Mouse (Mus musculus) lung, embryonic 14.5 days (tissue): ENCODE data around the gene Kdsr. TPM values are rescaled to one million over a fixed set of nuclear protein-coding genes. Genes with fewer than 3 reads are reported as not detected.

ENCODE experiments used
- ATAC-seq: fragments of 200-750 bp; cut with Nextera tagmentation; 2 replicates; pipeline ENCODE4 v1.8.0; 2017; ENCODE audit warnings: mild to moderate bottlenecking, moderate TSS enrichment, moderate library complexity; ENCODE audit not compliant: insufficient read depth
- DNase-seq: peaks from one replicate; pipeline ENCODE4 v3.0.0-alpha.2; 2015
- H3K27ac ChIP-seq: fragments of 300-500 bp; sonication (generic); 2 replicates; pipeline ENCODE4 v1.5.1; 2014; ENCODE audit warnings: low read depth, mild to moderate bottlenecking, moderate library complexity
- H3K27me3 ChIP-seq: fragments of 300-500 bp; sonication (generic); 2 replicates; pipeline ENCODE4 v1.6.1; 2014; ENCODE audit warnings: low read length, control low read depth; ENCODE audit not compliant: insufficient read depth
- H3K36me3 ChIP-seq: fragments of 300-500 bp; sonication (generic); 2 replicates; pipeline ENCODE4 v1.6.1; 2014; ENCODE audit warnings: control low read depth; ENCODE audit not compliant: insufficient read depth
- H3K4me1 ChIP-seq: fragments of 300-500 bp; sonication (generic); 2 replicates; pipeline ENCODE4 v1.6.1; 2014; ENCODE audit warnings: antibody characterized with exemption, control low read depth; ENCODE audit not compliant: insufficient read depth
- H3K4me2 ChIP-seq: fragments of 300-500 bp; sonication (generic); 2 replicates; pipeline ENCODE4 v1.6.1; 2014; ENCODE audit warnings: mild to moderate bottlenecking
- H3K4me3 ChIP-seq: fragments of 300-500 bp; sonication (generic); 2 replicates; pipeline ENCODE4 v1.5.1; 2014; ENCODE audit warnings: low read depth, low read length
- H3K9ac ChIP-seq: fragments of 300-500 bp; sonication (generic); 2 replicates; pipeline ENCODE4 v1.6.1; 2014
- H3K9me3 ChIP-seq: fragments of 300-500 bp; sonication (generic); 2 replicates; pipeline ENCODE4 v1.6.1; 2016; ENCODE audit warnings: low read depth, low read length, control low read depth
- CTCF ChIP-seq: IDR thresholded peaks from 2 replicates; pipeline ENCODE4 v1.5.1; 2016; ENCODE audit warnings: antibody characterized with exemption, low read depth
- WGBS: fragments of 180-500 bp; shearing (Covaris S2); extraction: QIAGEN DNeasy Blood & Tissue Kit; methylation state at CpG from one replicate; pipeline ENCODE4 v1.1.7; 2014; 5-methylcytosine and 5-hydroxymethylcytosine counted together
- polyA plus RNA-seq: library from polyadenylated mRNA; unstranded; fragments of >200 nt; fragmentation: Nextera tagmentation; extraction: Ambion mirVana; gene quantifications from 2 replicates; pipeline ENCODE4 v1.2.1, GENCODE M21; 2014

Kdsr gene
- polyA plus RNA-seq, 1 experiment from 2014 or later: 16.5 TPM

- Histone ChIP-seq H3K9ac (no peak overlapping the region), H3K27ac (no peak overlapping the region), H3K36me3 (peaks cover 77% of the 10 kb centered on the region), H3K4me1 (no peaks in the 10 kb centered on the region), H3K27me3 (no peaks in the 10 kb centered on the region), H3K9me3 (no peaks in the 10 kb centered on the region), H3K4me3 (no peak overlapping the region), H3K4me2 (no peak overlapping the region)
- no peak for DNase-seq
- 82% methylated on average over 4 of the region's 4 CpGs for WGBS
- ATAC-seq: no peak
- TF ChIP-seq CTCF: no peak
These were observed 15.4 kb upstream of the Kdsr start for GRCm38 (mm10) chr1:106774896-106775295.

DNA sequence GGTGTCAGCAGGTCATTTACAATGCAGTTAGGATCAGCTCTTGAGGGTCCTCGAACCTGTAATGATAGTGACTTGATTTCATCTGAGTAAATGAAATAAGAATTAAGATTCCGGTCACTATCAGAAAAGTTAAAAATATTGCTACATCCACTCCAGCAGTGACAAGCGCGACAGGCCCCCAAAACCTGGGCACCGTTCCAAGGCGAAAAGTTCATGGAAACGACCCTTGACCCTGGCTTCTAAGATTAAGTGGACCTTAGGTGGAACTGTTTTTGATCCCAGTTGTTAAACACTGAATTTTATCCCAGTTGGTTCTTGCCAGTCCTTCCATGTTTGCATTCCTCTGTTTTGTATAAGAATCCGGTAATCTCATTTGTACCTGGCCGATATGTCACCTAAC is 14.6 kb upstream of the Kdsr start:
- no peak for TF ChIP-seq CTCF
- DNase-seq (no peak), ATAC-seq (no peak)
- Histone ChIP-seq H3K4me3 (no peak overlapping the region), H3K36me3 (peaks cover 70% of the 10 kb centered on the region), H3K9me3 (no peaks in the 10 kb centered on the region), H3K4me2 (no peak overlapping the region), H3K4me1 (no peaks in the 10 kb centered on the region), H3K9ac (no peak overlapping the region), H3K27me3 (no peaks in the 10 kb centered on the region), H3K27ac (no peak overlapping the region)
- 67% methylated on average over 9 of the region's 9 CpGs for WGBS

GRCm38 (mm10) chr1:106768773-106769172 is 9.2 kb upstream of the Kdsr start:
- peaks cover 55% of the 10 kb centered on the region for H3K36me3 ChIP-seq
- no peak overlapping the region for H3K9ac ChIP-seq
- H3K4me1 ChIP-seq: no peaks in the 10 kb centered on the region
- no peaks in the 10 kb centered on the region for H3K27me3 ChIP-seq
- ATAC-seq (no peak), DNase-seq (no peak)
- H3K27ac ChIP-seq: no peak overlapping the region
- no peak for TF ChIP-seq CTCF
- H3K4me2 ChIP-seq: no peak overlapping the region
- no peaks in the 10 kb centered on the region for H3K9me3 ChIP-seq
- no peak overlapping the region for H3K4me3 ChIP-seq

- DNase-seq (no peak), ATAC-seq (no peak)
- H3K9ac ChIP-seq: no peak overlapping the region
- TF ChIP-seq CTCF: no peak
- no peak overlapping the region for H3K4me2 ChIP-seq
- no peaks in the 10 kb centered on the region for H3K9me3 ChIP-seq
- 90% methylated on average over 8 of the region's 8 CpGs for WGBS
- peaks cover 36% of the 10 kb centered on the region for H3K36me3 ChIP-seq
- H3K27me3 ChIP-seq: no peaks in the 10 kb centered on the region
- no peak overlapping the region for H3K27ac ChIP-seq
- no peak overlapping the region for H3K4me3 ChIP-seq
- H3K4me1 ChIP-seq: no peaks in the 10 kb centered on the region
These were observed 6.2 kb upstream of the Kdsr start for GRCm38 (mm10) chr1:106765771-106766170.

DNA sequence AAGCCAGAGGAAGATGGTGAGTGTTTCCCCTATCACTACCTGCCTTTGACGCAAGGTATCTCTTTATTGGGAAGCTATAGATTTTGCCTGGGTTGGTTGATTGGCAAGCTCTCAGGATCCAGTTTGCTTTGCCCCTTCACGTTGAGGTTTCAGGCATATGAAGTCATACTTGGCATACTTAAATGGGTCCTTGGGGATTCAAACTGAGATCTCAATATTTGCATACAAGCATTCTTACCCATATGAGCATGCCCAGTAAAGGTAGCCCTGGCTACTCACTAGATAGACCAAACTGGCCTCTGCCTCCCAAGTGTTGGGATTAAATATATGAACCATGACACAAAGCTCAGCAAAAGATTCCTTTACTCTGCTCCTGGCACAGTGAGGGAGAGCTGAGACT is 5.3 kb upstream of the Kdsr start:
- no peak overlapping the region for H3K4me2 ChIP-seq
- TF ChIP-seq CTCF: no peak
- no peaks in the 10 kb centered on the region for H3K4me1 ChIP-seq
- no peak overlapping the region for H3K9ac ChIP-seq
- H3K27ac ChIP-seq: no peak overlapping the region
- no peak for ATAC-seq
- DNase-seq: no peak
- 77% methylated on average over 2 of the region's 2 CpGs for WGBS
- no peaks in the 10 kb centered on the region for H3K9me3 ChIP-seq
- H3K36me3 ChIP-seq: peaks cover 28% of the 10 kb centered on the region
- H3K4me3 ChIP-seq: no peak overlapping the region
- no peaks in the 10 kb centered on the region for H3K27me3 ChIP-seq

- H3K4me1 ChIP-seq: no peaks in the 10 kb centered on the region
- no peak for TF ChIP-seq CTCF
- no peaks in the 10 kb centered on the region for H3K27me3 ChIP-seq
- ATAC-seq (no peak), DNase-seq (peak; percentile 81)
- no peaks in the 10 kb centered on the region for H3K9me3 ChIP-seq
- no peak overlapping the region for H3K27ac ChIP-seq
- H3K9ac ChIP-seq: no peak overlapping the region
- no peak overlapping the region for H3K4me3 ChIP-seq
- WGBS: 59% methylated on average over 3 of the region's 3 CpGs
- peaks cover 28% of the 10 kb centered on the region for H3K36me3 ChIP-seq
- H3K4me2 ChIP-seq: no peak overlapping the region
These were observed 4.8 kb upstream of the Kdsr start for GRCm38 (mm10) chr1:106764281-106764680.

GRCm38 (mm10) chr1:106760750-106761149 is 1.2 kb upstream of the Kdsr start:
- H3K9ac ChIP-seq: no peak overlapping the region
- no peak for TF ChIP-seq CTCF
- ATAC-seq (no peak), DNase-seq (no peak)
- peak overlapping the region; percentile 95 for H3K4me2 ChIP-seq
- H3K36me3 ChIP-seq: peaks cover 5% of the 10 kb centered on the region; the same call in 1 of the 2 replicates
- 79% methylated on average over 3 of the region's 3 CpGs for WGBS
- H3K4me1 ChIP-seq: peaks cover 5% of the 10 kb centered on the region; the same call in 1 of the 2 replicates
- no peaks in the 10 kb centered on the region for H3K27me3 ChIP-seq
- H3K4me3 ChIP-seq: no peak overlapping the region
- H3K27ac ChIP-seq: no peak overlapping the region
- H3K9me3 ChIP-seq: no peaks in the 10 kb centered on the region
